Mouse (Mus musculus) hindbrain, embryonic 16.5 days (tissue): ENCODE measurements around the gene AC124108.1. TPM values are rescaled to one million over a fixed set of nuclear protein-coding genes. Genes with fewer than 3 reads are reported as not detected.

Source experiments
- ATAC-seq: fragments of 200-750 bp; cut with Nextera tagmentation; 2 replicates; pipeline ENCODE4 v1.8.0; 2017; ENCODE audit warnings: moderate TSS enrichment, moderate library complexity
- H3K27ac ChIP-seq: fragments of 300-500 bp; sonication (generic); 2 replicates; pipeline ENCODE4 v1.5.1; 2014; ENCODE audit warnings: low read depth, mild to moderate bottlenecking, control low read depth, low read length, moderate library complexity
- H3K27me3 ChIP-seq: fragments of 300-500 bp; sonication (generic); replicated peaks from 2 replicates; pipeline ENCODE4 v1.6.1; 2014; ENCODE audit warnings: low read length; ENCODE audit not compliant: control insufficient read depth, insufficient read depth
- H3K36me3 ChIP-seq: fragments of 300-500 bp; sonication (generic); 2 replicates; pipeline ENCODE4 v1.6.1; 2014; ENCODE audit warnings: mild to moderate bottlenecking, low read length, moderate library complexity, mixed read lengths; ENCODE audit not compliant: control insufficient read depth, insufficient read depth
- H3K4me1 ChIP-seq: fragments of 300-500 bp; sonication (generic); 2 replicates; pipeline ENCODE4 v1.6.1; 2014; ENCODE audit warnings: low read depth, low read length; ENCODE audit not compliant: control insufficient read depth, insufficient read depth
- H3K4me2 ChIP-seq: fragments of 300-500 bp; sonication (generic); 2 replicates; pipeline ENCODE4 v1.6.1; 2014; ENCODE audit warnings: mild to moderate bottlenecking, low read length, control low read depth, moderate library complexity
- H3K4me3 ChIP-seq: fragments of 300-500 bp; sonication (generic); 2 replicates; pipeline ENCODE4 v1.5.1; 2014; ENCODE audit warnings: mild to moderate bottlenecking, low read length, control low read depth, moderate library complexity
- H3K9ac ChIP-seq: fragments of 300-500 bp; sonication (generic); 2 replicates; pipeline ENCODE4 v1.6.1; 2014; ENCODE audit warnings: low read depth, mild to moderate bottlenecking, control low read depth, low read length, moderate library complexity
- H3K9me3 ChIP-seq: fragments of 300-500 bp; sonication (generic); 2 replicates; pipeline ENCODE4 v1.6.1; 2014; ENCODE audit warnings: mild to moderate bottlenecking, low read length, moderate library complexity; ENCODE audit not compliant: control insufficient read depth
- WGBS: fragments of 180-500 bp; shearing (Covaris S2); extraction: QIAGEN DNeasy Blood & Tissue Kit; methylation state at CpG from one replicate; pipeline ENCODE4 v1.1.7; 2014; 5-methylcytosine and 5-hydroxymethylcytosine counted together
- polyA plus RNA-seq: library from polyadenylated mRNA; unstranded; fragments of >200 nt; fragmentation: Nextera tagmentation; extraction: Ambion mirVana; gene quantifications from 2 replicates; pipeline ENCODE4 v1.2.1, GENCODE M21; 2015

Gene AC124108.1
- polyA plus RNA-seq, 1 experiment from 2014 or later: 1.8 TPM

DNA sequence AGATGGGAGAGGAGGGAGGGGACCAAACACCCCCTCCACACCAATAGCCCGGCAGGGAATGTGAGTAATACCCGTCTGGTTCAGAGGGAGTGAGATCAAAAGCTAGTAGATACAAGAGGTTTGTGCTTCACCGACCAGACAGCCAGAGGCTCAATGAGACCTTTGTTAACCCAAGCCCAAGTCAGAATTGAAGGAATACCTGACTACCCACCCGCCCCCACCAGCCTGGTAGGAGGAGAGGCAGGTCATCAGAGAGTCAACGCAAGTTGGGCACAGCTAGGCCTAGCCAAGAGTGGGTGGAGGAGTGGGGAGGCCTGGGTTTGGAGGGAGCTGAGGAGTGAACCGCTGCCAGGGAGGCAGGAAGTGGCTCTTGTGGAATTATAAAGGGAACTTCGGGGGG is 5.1 kb downstream of the AC124108.1 start:
- 13% methylated on average over 7 of the region's 7 CpGs for WGBS
- Histone ChIP-seq H3K9ac (peak overlapping the region; percentile 10; the same call in 1 of the 2 replicates), H3K27ac (0 out of 2 replicates have a peak overlapping the region, but pooled peaks have one; percentile 12), H3K27me3 (no peaks in the 10 kb centered on the region), H3K9me3 (no peaks in the 10 kb centered on the region), H3K4me1 (peaks cover 71% of the 10 kb centered on the region), H3K4me2 (peak overlapping the region; percentile 31), H3K36me3 (no peaks in the 10 kb centered on the region), H3K4me3 (no peak overlapping the region)
- ATAC-seq: no peak

DNA sequence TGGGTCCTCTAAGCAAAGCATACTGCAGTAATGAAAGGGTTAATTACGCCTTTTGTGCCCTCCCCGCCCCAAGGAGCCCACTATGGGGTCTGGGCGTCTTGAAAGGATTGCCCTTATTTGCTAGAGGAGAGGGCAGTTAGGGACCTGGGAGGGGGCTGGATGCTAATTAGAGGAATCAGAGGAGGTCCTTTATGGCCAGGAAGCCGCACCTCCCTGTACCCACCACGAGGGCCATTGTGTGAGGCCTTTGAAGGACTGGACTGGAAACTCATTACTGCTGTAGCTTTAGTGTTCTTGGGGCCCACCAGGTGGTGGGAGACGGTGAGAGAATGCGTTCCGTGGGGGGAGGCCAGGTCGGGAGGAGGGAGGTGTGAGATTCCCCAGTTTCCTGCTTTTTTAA is 6.4 kb downstream of the AC124108.1 start:
- 8% methylated on average over 9 of the region's 9 CpGs for WGBS
- no peak overlapping the region for H3K4me2 ChIP-seq

DNA sequence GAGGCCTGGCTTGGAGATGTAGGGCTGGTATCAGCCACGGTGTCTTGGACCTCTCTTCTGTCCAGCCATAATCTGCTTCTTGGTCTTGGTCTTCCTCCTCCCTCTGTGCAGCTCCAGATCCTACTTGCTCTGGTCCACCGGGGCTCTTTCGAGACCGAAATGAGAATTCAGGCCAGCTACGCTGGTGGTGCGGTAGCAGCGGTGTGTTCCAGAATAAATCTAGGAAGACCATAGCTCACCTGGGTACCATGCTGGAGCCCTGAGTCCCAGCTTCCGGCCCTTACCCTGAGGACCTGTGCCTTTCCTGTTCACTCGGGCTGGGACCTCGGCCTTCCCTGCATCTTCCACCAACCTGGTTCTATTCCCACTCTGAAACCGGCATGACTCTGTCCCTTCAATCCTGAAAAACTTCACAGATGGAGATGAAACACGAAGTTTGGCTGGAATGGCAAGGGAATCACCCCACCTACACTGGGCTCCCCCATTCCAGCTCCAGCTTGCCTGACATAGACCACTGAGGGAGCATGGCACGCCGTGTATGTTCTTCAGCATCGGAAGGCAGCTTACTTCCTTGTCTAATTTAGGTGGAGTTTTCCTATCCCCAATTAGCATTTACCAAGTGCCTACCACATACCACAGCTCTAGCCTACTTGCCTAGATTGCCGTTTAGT is 7.3 kb downstream of the AC124108.1 start:
- Histone ChIP-seq H3K27ac (peak overlapping the region; percentile 36; the same call in 1 of the 2 replicates), H3K4me2 (no peak overlapping the region), H3K4me3 (no peak overlapping the region), H3K36me3 (no peaks in the 10 kb centered on the region), H3K27me3 (no peaks in the 10 kb centered on the region), H3K9me3 (no peaks in the 10 kb centered on the region), H3K9ac (no peak overlapping the region), H3K4me1 (peaks cover 67% of the 10 kb centered on the region)
- WGBS: 78% methylated on average over 16 of the region's 16 CpGs
- no peak for ATAC-seq

More for the DNA sequence above, 6.4 kb downstream of the AC124108.1 start:
- H3K4me1 ChIP-seq: peaks cover 76% of the 10 kb centered on the region
- H3K27me3 ChIP-seq: no peaks in the 10 kb centered on the region
- H3K9ac ChIP-seq: no peak overlapping the region
- ATAC-seq: no peak
- H3K27ac ChIP-seq: no peak overlapping the region; the same call in 1 of the 2 replicates
- H3K36me3 ChIP-seq: no peaks in the 10 kb centered on the region
- H3K9me3 ChIP-seq: no peaks in the 10 kb centered on the region
- H3K4me3 ChIP-seq: no peak overlapping the region

DNA sequence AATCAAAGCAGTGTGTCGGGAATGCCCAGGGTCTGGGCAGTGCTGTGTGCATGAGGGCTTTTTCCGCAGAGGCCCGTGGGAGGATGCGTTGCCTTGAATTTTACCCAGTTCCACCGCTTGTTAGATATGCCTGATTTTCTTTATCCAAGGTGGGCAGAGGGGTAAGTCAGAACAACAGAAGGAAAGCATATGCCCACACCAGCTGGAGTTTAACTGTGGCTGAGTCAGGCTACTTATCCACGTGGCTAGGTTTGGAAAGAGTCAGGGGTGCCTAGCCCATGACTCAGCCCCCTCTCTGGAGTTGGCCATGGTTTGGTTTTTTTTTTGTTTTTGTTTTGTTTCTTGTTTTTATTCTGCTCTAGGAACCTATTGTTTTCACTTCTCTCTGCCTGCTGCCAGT is 8.0 kb downstream of the AC124108.1 start:
- Histone ChIP-seq H3K27ac (no peak overlapping the region), H3K27me3 (no peaks in the 10 kb centered on the region), H3K4me2 (no peak overlapping the region), H3K9ac (no peak overlapping the region), H3K9me3 (no peaks in the 10 kb centered on the region), H3K36me3 (no peaks in the 10 kb centered on the region), H3K4me1 (peaks cover 63% of the 10 kb centered on the region), H3K4me3 (no peak overlapping the region)
- 62% methylated on average over 6 of the region's 6 CpGs for WGBS
- ATAC-seq: no peak

DNA sequence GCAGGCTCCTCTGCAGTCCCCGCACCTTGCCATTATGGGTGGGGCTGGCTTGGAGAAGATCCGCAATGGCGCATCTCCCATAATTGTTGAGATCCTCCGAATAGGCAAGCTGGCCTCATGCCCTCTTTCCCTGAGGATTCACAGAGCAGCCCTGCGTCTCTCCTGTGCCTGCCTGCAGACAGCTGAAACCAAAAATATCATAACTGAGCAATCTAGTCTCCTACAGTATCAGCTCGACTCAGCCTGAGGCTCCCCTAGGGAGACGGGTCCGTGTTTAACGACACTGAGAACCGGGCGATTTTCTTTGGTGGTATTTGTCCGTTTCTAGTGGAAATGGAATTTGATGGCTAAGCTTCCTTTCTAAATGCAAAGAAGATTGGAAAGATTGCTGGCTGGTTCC is 8.7 kb downstream of the AC124108.1 start:
- Histone ChIP-seq H3K4me2 (peak overlapping the region; percentile 46), H3K27ac (peak overlapping the region; percentile 19), H3K4me1 (peaks cover 58% of the 10 kb centered on the region), H3K27me3 (no peaks in the 10 kb centered on the region), H3K9me3 (no peaks in the 10 kb centered on the region), H3K4me3 (peak overlapping the region; percentile 9), H3K36me3 (no peaks in the 10 kb centered on the region), H3K9ac (peak overlapping the region; percentile 52)
- ATAC-seq: no peak
- 10% methylated on average over 12 of the region's 12 CpGs for WGBS

DNA sequence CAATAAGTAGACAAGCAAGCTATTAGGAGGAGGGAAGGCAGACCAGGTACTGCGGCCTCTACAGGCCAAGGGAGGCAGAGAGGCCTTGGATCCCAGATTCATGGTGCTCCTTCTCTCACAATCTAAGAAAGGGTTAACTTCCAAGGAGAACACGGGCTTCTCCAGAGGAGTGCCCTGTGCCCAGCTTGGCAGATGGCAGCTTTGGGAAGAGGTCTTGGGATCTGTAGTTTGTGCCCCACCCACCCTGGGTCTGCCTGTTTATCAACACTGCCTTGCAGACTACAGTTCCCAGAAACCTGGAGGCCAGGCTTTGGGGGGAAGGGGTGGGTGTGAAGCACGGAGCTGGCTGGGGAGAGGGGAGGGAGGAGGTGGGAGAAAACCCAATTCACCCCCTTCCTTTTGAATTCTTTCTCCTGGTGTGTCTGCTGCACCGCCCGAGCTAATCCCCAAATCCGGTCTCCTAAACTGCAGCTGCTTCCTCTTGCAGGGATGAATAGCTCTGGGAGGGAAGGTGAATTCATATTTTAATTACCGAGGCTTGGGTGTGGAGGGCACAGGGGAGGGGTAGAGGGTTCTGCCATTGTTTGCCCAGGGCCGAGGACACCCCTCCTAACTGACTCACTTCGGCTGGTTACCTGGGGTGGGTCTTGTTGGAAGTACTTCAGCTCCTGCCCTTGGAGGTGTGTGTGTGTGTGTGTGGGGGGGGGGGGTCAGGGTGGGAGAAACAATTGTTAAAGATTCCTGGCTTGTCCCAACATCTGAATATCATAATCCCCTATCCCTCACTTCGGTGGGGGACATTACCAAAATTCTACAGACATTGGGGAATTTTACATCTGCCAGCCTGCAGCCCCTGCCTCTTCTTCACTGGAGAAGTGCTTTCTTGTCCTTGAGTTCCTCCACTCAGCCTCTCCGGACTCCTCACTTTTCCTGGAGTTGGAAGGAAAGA is 9.6 kb downstream of the AC124108.1 start:
- Histone ChIP-seq H3K9me3 (no peaks in the 10 kb centered on the region), H3K4me1 (peaks cover 49% of the 10 kb centered on the region), H3K27ac (peak overlapping the region; percentile 65), H3K36me3 (no peaks in the 10 kb centered on the region), H3K4me3 (peak overlapping the region; percentile 39), H3K9ac (peak overlapping the region; percentile 52), H3K27me3 (no peaks in the 10 kb centered on the region), H3K4me2 (peak overlapping the region; percentile 46)
- ATAC-seq: peak; percentile 93
- WGBS: 7% methylated on average over 11 of the region's 11 CpGs

DNA sequence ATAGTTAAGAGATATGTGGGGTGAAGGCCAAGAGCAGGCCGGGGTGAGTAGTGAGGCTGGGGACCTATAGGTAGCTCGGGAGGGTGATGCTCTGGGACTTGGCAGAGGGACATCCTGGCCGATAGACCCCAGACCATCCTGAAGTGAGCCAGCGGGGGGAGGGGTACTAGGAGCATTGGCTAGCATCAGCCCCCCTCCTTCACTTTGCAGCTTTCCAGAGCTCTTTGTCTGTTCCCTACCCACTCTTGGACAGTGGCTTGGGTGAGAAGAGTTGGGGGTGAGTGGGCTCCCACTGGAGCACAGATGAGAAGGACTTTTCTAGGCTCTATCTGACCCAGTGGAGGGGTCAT is 10.2 kb downstream of the AC124108.1 start:
- WGBS: 28% methylated on average over 4 of the region's 4 CpGs
- H3K4me1 ChIP-seq: peaks cover 45% of the 10 kb centered on the region
- peak overlapping the region; percentile 46 for H3K4me2 ChIP-seq
- no peaks in the 10 kb centered on the region for H3K27me3 ChIP-seq
- ATAC-seq: no peak
- no peaks in the 10 kb centered on the region for H3K36me3 ChIP-seq
- H3K9me3 ChIP-seq: no peaks in the 10 kb centered on the region
- H3K9ac ChIP-seq: peak overlapping the region; percentile 33; the same call in 1 of the 2 replicates
- H3K27ac ChIP-seq: peak overlapping the region; percentile 65; the same call in 1 of the 2 replicates
- H3K4me3 ChIP-seq: peak overlapping the region; percentile 39

DNA sequence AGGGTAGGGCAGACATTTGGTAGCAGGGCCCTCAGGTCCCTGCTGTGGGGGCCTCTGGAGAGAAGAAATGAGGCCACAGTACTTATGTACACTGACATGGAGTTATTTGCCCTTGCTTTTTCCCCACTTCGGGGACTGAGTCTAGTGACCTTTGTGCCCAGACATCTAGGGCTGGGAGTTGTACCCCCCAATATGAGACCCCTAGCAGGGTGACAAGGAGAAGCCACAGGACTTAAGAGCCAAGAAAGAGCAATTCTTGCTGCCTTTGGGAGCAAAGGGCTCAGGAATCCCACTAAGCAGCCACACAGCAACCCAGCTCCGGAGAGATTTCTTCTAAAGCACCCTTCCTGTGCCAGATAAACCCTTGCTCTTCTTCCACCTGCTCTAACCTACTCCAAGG is 10.7 kb downstream of the AC124108.1 start:
- H3K4me3 ChIP-seq: no peak overlapping the region
- no peak for ATAC-seq
- H3K27me3 ChIP-seq: no peaks in the 10 kb centered on the region
- H3K36me3 ChIP-seq: no peaks in the 10 kb centered on the region
- H3K4me2 ChIP-seq: peak overlapping the region; percentile 46
- H3K27ac ChIP-seq: peak overlapping the region; percentile 13; the same call in 1 of the 2 replicates
- no peaks in the 10 kb centered on the region for H3K9me3 ChIP-seq
- H3K9ac ChIP-seq: no peak overlapping the region
- peaks cover 41% of the 10 kb centered on the region for H3K4me1 ChIP-seq
- 58% methylated on average over 2 of the region's 2 CpGs for WGBS

DNA sequence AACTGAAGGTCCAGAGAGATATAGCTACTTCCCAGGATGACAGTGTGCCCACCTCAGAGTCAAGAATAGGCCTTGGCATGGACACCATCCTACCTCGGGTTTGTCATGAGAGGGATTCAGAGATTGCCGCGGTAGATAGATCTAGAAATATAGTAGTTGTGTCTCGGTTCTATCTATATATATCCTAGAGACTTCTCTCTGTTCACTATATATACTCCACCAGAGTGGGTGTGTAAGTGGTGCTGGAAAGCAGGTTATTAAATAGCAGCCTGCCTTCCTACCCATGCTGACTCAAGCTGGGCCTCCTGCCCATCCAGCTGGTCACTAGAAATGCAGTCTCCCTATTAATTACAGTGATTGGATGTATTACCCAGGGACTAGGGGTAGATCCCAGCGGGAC is 11.5 kb downstream of the AC124108.1 start:
- Histone ChIP-seq H3K9me3 (no peaks in the 10 kb centered on the region), H3K4me2 (no peak overlapping the region), H3K9ac (no peak overlapping the region), H3K4me1 (peaks cover 37% of the 10 kb centered on the region), H3K27me3 (no peaks in the 10 kb centered on the region), H3K4me3 (no peak overlapping the region), H3K27ac (no peak overlapping the region), H3K36me3 (no peaks in the 10 kb centered on the region)
- ATAC-seq: no peak
- 94% methylated on average over 5 of the region's 5 CpGs for WGBS
